Mouse (Mus musculus) adrenal gland, postnatal 25 days (tissue): ENCODE measurements around the gene Kdelr1. TPM values are rescaled to one million over a fixed set of nuclear protein-coding genes. Genes with fewer than 3 reads are reported as not detected.

Experiments used
- DNase-seq: peaks from one replicate; pipeline ENCODE4 v3.0.0; 2021; ENCODE audit warnings: mixed read lengths
- long read RNA-seq: library from polyadenylated mRNA; stranded (forward); transcript quantifications from one replicate; pipeline ENCODE4 v2.0.0, GENCODE M21; 2021
- total RNA-seq: library from RNA; stranded (reverse); gene quantifications from 2 replicates; pipeline ENCODE4 v1.2.3, GENCODE M21; 2021

Gene Kdelr1
- total RNA-seq: 140 and 141 TPM in 2 replicates
- long read RNA-seq, transcript Kdelr1-201 (5 exons, 1,599 nt): major isoform, 15 of 24 reads
- long read RNA-seq, partial matches to known transcripts: 1 of 24 reads
- long read RNA-seq, other reads (novel, unspliced or antisense): 7 of 24 reads

GRCm38 (mm10) chr7:45872624-45873023 is at the start of gene Kdelr1:
TSS of gene Kdelr1 (plus strand) at chr7:45872772.
- DNase-seq: peak; percentile 90

- no peak for DNase-seq
Observed at GRCm38 (mm10) chr7:45824598-45824997, 48.0 kb upstream of the Kdelr1 start, which contains the start of gene Kcnj14. TSS of gene Kcnj14 (minus strand) at chr7:45824782.

GRCm38 (mm10) chr7:45826631-45827030 is 45.9 kb upstream of the Kdelr1 start:
- DNase-seq: no peak

- DNase-seq: peak; percentile 81
Observed at GRCm38 (mm10) chr7:45830427-45831127, 42.0 kb upstream of the Kdelr1 start, which contains the start of gene Grwd1. TSS of gene Grwd1 (minus strand) at chr7:45830944.

GRCm38 (mm10) chr7:45831128-45831525 is 41.4 kb upstream of the Kdelr1 start:
- no peak for DNase-seq

- DNase-seq: no peak
Observed at GRCm38 (mm10) chr7:45832428-45832827, 40.1 kb upstream of the Kdelr1 start.

- DNase-seq: no peak
Observed at GRCm38 (mm10) chr7:45833148-45833790, 39.3 kb upstream of the Kdelr1 start.

- no peak for DNase-seq
Observed at GRCm38 (mm10) chr7:45833924-45834323, 38.6 kb upstream of the Kdelr1 start.

- DNase-seq: no peak
Observed at GRCm38 (mm10) chr7:45842950-45843744, 29.4 kb upstream of the Kdelr1 start.

- DNase-seq: no peak
Observed at GRCm38 (mm10) chr7:45848447-45849027, 24.0 kb upstream of the Kdelr1 start.

- DNase-seq: no peak
Observed at GRCm38 (mm10) chr7:45850661-45851060, 21.9 kb upstream of the Kdelr1 start.

- DNase-seq: no peak
Observed at GRCm38 (mm10) chr7:45853089-45853488, 19.5 kb upstream of the Kdelr1 start.

GRCm38 (mm10) chr7:45856950-45857901 is 15.3 kb upstream of the Kdelr1 start:
- no peak for DNase-seq

- no peak for DNase-seq
Observed at GRCm38 (mm10) chr7:45859008-45859407, 13.6 kb upstream of the Kdelr1 start.

- DNase-seq: no peak
Observed at GRCm38 (mm10) chr7:45862804-45863203, 9.8 kb upstream of the Kdelr1 start.

- no peak for DNase-seq
Observed at GRCm38 (mm10) chr7:45864435-45864834, 8.1 kb upstream of the Kdelr1 start.

GRCm38 (mm10) chr7:45865925-45866910 is 6.4 kb upstream of the Kdelr1 start:
- peak; percentile 92 for DNase-seq

GRCm38 (mm10) chr7:45867871-45868270 is 4.7 kb upstream of the Kdelr1 start:
- DNase-seq: no peak

GRCm38 (mm10) chr7:45869107-45869670 is 3.4 kb upstream of the Kdelr1 start:
- DNase-seq: no peak
